Mouse (Mus musculus): ENCODE measurements around the gene Gpr137. TPM values are rescaled to one million over a fixed set of nuclear protein-coding genes. Genes with fewer than 3 reads are reported as not detected.

Gene Gpr137
- polyA plus RNA-seq, 1 experiment from 2014 or later: 20.0 TPM

DNA sequence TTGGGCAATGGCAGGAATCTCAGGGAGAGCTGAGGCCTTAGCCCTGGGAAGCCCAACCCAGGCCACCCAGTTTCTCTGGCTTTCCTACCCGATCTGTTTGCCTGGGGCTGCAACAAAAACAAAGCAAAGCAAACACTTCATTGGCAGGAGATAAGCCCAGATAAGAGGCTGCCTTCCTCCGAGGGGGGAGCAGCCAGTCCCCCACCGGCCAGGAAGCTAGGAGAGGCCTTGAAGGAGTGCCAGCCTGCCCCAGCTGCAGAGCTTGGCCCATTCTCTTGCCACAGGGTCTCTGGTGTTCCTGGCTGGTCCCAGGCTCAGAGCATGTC is 10.4 kb upstream of the Gpr137 start:
- Histone ChIP-seq H3K27me3 (replicated peaks; ENCODE audit: control insufficient read depth, insufficient read depth, low read length) (no peaks in the 10 kb centered on the region), H3K9ac (ENCODE audit: low read depth, low read length) (0 out of 2 replicates have a peak overlapping the region, but pooled peaks have one; percentile 59), H3K4me1 (replicated peaks; ENCODE audit: control insufficient read depth, insufficient read depth, low read length) (peaks cover 6% of the 10 kb centered on the region; the same call in 1 of the 2 replicates), H3K27ac (ENCODE audit: low read depth, low read length) (peak overlapping the region; percentile 92), H3K4me2 (replicated peaks; ENCODE audit: low read depth) (peak overlapping the region; percentile 77), H3K36me3 (ENCODE audit: control insufficient read depth, insufficient read depth) (peaks cover 49% of the 10 kb centered on the region), H3K4me3 (ENCODE audit: low read depth, low read length) (peak overlapping the region; percentile 56; the same call in 1 of the 2 replicates), H3K9me3 (ENCODE audit: control insufficient read depth) (no peaks in the 10 kb centered on the region)
- 2% methylated on average over 3 of the region's 3 CpGs for WGBS
- TF ChIP-seq CTCF (IDR thresholded peaks at IDR 0.05; ENCODE audit: low read depth): no peak
- ATAC-seq: peak; percentile 5

GRCm38 (mm10) chr19:6951994-6952711 is 9.9 kb upstream of the Gpr137 start:
- Histone ChIP-seq H3K9me3 (ENCODE audit: control insufficient read depth) (no peaks in the 10 kb centered on the region), H3K4me1 (replicated peaks; ENCODE audit: control insufficient read depth, insufficient read depth, low read length) (peaks cover 6% of the 10 kb centered on the region; the same call in 1 of the 2 replicates), H3K27me3 (replicated peaks; ENCODE audit: control insufficient read depth, insufficient read depth, low read length) (no peaks in the 10 kb centered on the region), H3K4me2 (replicated peaks; ENCODE audit: low read depth) (peak overlapping the region; percentile 77), H3K9ac (ENCODE audit: low read depth, low read length) (peak overlapping the region; percentile 59), H3K27ac (ENCODE audit: low read depth, low read length) (peak overlapping the region; percentile 92), H3K4me3 (ENCODE audit: low read depth, low read length) (peak overlapping the region; percentile 56), H3K36me3 (ENCODE audit: control insufficient read depth, insufficient read depth) (peaks cover 44% of the 10 kb centered on the region)
- ATAC-seq: peak; percentile 60
- 0 out of 2 replicates have a peak, but pooled peaks have one; percentile 7 for TF ChIP-seq CTCF (IDR thresholded peaks at IDR 0.05; ENCODE audit: low read depth)
- WGBS: 2% methylated on average over 31 of the region's 31 CpGs

DNA sequence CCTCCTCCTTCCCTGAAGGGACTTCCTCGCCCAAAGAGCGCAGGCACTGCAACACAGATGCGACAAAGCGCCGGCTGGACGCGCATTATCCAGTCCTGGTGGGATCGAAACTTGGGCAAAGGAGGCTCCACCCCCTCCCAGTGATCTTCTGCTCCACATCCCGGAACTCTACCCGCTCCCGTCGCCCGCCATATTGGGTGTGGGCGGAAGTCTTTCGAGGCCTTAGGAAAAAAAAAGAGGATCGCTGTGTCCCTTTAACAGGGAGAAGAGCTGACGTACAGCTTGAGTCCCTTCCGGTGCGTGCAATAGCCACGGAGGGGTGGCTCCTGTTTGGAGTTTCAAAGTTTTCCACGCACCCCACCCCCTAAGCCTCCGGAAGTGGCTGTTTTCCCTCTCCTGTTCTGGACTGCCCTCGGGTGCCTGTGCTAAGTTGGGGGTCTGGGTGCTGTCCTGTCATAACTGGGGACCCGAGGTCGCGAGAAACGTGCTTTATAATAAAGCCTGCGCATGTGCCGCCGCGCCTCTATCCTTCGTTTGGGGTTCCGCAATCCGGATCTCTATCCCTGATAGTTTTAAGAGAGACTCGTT is 9.2 kb upstream of the Gpr137 start:
- peaks cover 6% of the 10 kb centered on the region; the same call in 1 of the 2 replicates for H3K4me1 ChIP-seq (replicated peaks; ENCODE audit: control insufficient read depth, insufficient read depth, low read length)
- H3K36me3 ChIP-seq (ENCODE audit: control insufficient read depth, insufficient read depth): peaks cover 37% of the 10 kb centered on the region
- no peak for TF ChIP-seq CTCF (IDR thresholded peaks at IDR 0.05; ENCODE audit: low read depth)
- no peaks in the 10 kb centered on the region for H3K27me3 ChIP-seq (replicated peaks; ENCODE audit: control insufficient read depth, insufficient read depth, low read length)
- WGBS: under 1% methylated on average over 35 of the region's 35 CpGs
- ATAC-seq: peak; percentile 58
- H3K27ac ChIP-seq (ENCODE audit: low read depth, low read length): peak overlapping the region; percentile 92
- no peaks in the 10 kb centered on the region for H3K9me3 ChIP-seq (ENCODE audit: control insufficient read depth)
- H3K4me2 ChIP-seq (replicated peaks; ENCODE audit: low read depth): peak overlapping the region; percentile 77
- peak overlapping the region; percentile 56 for H3K4me3 ChIP-seq (ENCODE audit: low read depth, low read length)
- peak overlapping the region; percentile 63 for H3K9ac ChIP-seq (ENCODE audit: low read depth, low read length)

DNA sequence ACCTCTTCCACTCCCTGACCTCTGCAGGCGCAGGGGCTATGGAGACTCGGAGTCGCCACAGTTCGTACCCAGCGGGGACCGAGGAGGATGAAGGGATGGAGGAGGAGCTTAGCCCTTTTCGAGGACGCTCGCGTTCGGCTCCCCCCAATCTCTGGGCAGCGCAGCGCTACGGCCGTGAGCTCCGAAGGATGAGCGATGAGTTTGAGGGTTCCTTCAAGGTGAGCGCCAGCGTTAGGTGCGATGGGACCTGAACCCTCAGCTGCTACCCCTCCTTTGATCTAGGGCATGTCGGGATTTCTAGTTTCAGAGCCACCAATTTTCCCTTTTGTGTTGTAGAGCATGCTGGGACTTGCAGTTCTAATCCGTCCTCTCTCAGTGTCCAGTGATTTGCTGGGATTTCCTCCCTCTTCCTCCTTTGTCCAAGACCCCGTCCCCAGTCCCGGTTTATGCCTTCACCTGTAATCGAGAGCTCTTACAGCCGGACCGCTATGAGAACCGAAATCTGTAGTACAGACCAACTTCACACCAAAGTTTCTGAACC is 8.4 kb upstream of the Gpr137 start:
- ATAC-seq: peak; percentile 2; the same call in 1 of the 2 replicates
- Histone ChIP-seq H3K36me3 (ENCODE audit: control insufficient read depth, insufficient read depth) (peaks cover 29% of the 10 kb centered on the region), H3K9ac (ENCODE audit: low read depth, low read length) (peak overlapping the region; percentile 63), H3K4me3 (ENCODE audit: low read depth, low read length) (peak overlapping the region; percentile 56), H3K4me2 (replicated peaks; ENCODE audit: low read depth) (peak overlapping the region; percentile 77), H3K27me3 (replicated peaks; ENCODE audit: control insufficient read depth, insufficient read depth, low read length) (no peaks in the 10 kb centered on the region), H3K4me1 (replicated peaks; ENCODE audit: control insufficient read depth, insufficient read depth, low read length) (peaks cover 6% of the 10 kb centered on the region; the same call in 1 of the 2 replicates), H3K9me3 (ENCODE audit: control insufficient read depth) (no peaks in the 10 kb centered on the region), H3K27ac (ENCODE audit: low read depth, low read length) (peak overlapping the region; percentile 92)
- TF ChIP-seq CTCF (IDR thresholded peaks at IDR 0.05; ENCODE audit: low read depth): no peak
- WGBS: under 1% methylated on average over 28 of the region's 28 CpGs

GRCm38 (mm10) chr19:6949951-6950350 is 7.7 kb upstream of the Gpr137 start:
- H3K9me3 ChIP-seq (ENCODE audit: control insufficient read depth): no peaks in the 10 kb centered on the region
- 41% methylated on average over 5 of the region's 5 CpGs for WGBS
- H3K9ac ChIP-seq (ENCODE audit: low read depth, low read length): 0 out of 2 replicates have a peak overlapping the region, but pooled peaks have one; percentile 63
- ATAC-seq: no peak
- H3K4me1 ChIP-seq (replicated peaks; ENCODE audit: control insufficient read depth, insufficient read depth, low read length): peaks cover 6% of the 10 kb centered on the region; the same call in 1 of the 2 replicates
- no peaks in the 10 kb centered on the region for H3K27me3 ChIP-seq (replicated peaks; ENCODE audit: control insufficient read depth, insufficient read depth, low read length)
- H3K4me3 ChIP-seq (ENCODE audit: low read depth, low read length): no peak overlapping the region; the same call in 1 of the 2 replicates
- no peak for TF ChIP-seq CTCF (IDR thresholded peaks at IDR 0.05; ENCODE audit: low read depth)
- peak overlapping the region; percentile 77 for H3K4me2 ChIP-seq (replicated peaks; ENCODE audit: low read depth)
- H3K27ac ChIP-seq (ENCODE audit: low read depth, low read length): 0 out of 2 replicates have a peak overlapping the region, but pooled peaks have one; percentile 11
- H3K36me3 ChIP-seq (ENCODE audit: control insufficient read depth, insufficient read depth): peaks cover 22% of the 10 kb centered on the region

- Histone ChIP-seq H3K9me3 (ENCODE audit: control insufficient read depth) (no peaks in the 10 kb centered on the region), H3K27me3 (replicated peaks; ENCODE audit: control insufficient read depth, insufficient read depth, low read length) (no peaks in the 10 kb centered on the region), H3K27ac (ENCODE audit: low read depth, low read length) (0 out of 2 replicates have a peak overlapping the region, but pooled peaks have one; percentile 11), H3K9ac (ENCODE audit: low read depth, low read length) (no peak overlapping the region), H3K4me3 (ENCODE audit: low read depth, low read length) (no peak overlapping the region), H3K4me2 (replicated peaks; ENCODE audit: low read depth) (peak overlapping the region; percentile 27; the same call in 1 of the 2 replicates), H3K36me3 (ENCODE audit: control insufficient read depth, insufficient read depth) (peaks cover 21% of the 10 kb centered on the region), H3K4me1 (replicated peaks; ENCODE audit: control insufficient read depth, insufficient read depth, low read length) (peaks cover 6% of the 10 kb centered on the region; the same call in 1 of the 2 replicates)
- peak; percentile 20; the same call in 1 of the 2 replicates for ATAC-seq
- 57% methylated on average over 5 of the region's 5 CpGs for WGBS
- TF ChIP-seq CTCF (IDR thresholded peaks at IDR 0.05; ENCODE audit: low read depth): no peak
These were observed 7.3 kb upstream of the Gpr137 start for GRCm38 (mm10) chr19:6949532-6949931.
